Mouse (Mus musculus) regulatory T cell (primary cell): ENCODE data around the gene Kansl1.

ENCODE experiments used
- in situ Hi-C: fragments of 300-600 bp; cut with MboI, MseI; formaldehyde crosslinking; loops from one replicate; pipeline ENCODE4 v1.15.1; 2025; ENCODE audit warnings: high pct_unique_total_duplicates

The Kansl1 gene

DNA sequence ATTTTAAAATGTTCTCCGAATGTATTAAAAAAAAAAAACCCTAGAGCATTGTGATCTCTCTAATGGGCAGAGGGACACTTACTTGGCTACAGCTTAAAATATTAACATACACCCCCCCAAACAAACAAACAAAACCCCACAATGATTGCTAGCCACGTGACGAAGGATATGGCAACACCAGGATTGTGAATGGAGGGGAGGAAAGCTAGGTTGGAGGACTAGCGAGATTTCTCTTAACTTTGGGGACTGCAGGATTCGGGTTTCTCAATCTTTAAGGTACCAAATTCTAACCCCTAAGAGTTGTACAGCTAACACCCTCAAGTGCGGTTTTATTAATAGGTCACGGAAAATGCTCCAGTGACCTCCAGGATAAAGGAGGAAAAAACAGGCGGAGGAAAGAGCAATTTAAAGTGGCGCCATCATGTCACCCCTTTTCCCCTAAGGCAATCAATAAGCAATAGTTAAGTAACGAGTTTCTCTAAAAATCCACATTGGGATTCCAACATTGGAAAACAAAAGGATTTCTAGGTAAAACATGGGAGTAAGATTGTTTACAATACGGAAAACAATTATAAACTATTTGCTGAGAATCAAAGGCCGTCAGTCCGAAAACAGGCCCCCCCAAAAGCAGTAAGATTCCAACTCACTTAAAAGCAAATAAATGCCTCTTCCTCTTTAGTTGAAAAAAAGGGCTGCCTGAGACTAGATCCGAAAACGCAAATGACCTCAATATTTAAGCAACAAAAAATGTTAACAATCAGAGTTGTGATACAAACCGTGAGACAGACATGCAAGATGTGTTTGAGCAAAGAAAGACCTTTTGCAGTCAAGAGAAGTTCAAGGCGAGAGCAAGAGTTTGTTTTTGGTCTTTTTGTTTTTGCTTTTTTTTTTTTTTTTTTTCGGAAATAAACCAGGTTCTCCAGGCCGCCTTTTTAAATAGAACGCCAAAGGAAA is 27.9 kb downstream of the Kansl1 start:
- in situ Hi-C loops, result loop anchor here (10.0 kb wide), 1 partner anchor 76 kb away; no protein-coding TSS in a partner anchor

DNA sequence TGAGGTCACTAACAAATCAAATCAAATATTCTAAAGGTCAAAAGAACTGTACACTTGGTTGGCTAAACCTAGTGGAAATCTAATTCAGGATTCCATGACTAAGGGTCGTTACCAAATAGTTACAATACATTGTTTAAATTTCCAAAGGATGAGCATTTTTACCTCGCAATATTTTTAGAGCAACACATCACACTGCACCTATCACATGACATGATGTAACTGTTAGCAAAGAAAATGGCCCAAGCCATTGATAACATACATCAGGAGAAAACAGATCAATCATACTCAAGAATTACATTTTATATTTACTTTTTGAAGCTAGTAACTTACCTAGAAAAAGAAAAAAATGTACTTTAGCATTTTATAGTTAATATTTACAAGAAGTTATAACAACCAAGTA is 29.0 kb downstream of the Kansl1 start:
- in situ Hi-C loops, result loop anchor here (10.0 kb wide), 1 partner anchor 75 kb away; no protein-coding TSS in a partner anchor

DNA sequence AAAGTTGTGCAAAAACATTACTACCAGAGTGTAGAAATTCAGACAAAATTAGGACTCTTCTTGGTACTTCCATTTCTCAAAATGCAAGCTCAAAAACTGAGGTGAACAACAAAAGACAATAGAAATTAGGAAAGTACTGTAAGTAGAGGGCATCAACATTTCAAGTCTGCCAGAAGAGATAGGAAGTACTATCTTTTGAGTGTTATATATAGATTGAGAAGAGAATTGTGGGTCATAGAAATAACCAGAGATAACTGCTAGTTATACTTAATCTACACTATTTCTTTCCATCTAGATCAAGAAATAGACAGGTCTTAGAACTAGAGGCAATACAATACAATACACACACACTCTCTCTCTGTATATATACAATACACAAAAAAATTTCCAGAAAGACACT is 30.2 kb downstream of the Kansl1 start:
- in situ Hi-C loops, result no loop called here

GRCm38 (mm10) chr11:104436394-104436954 is 32.2 kb downstream of the Kansl1 start:
- in situ Hi-C loops, result no loop called here

DNA sequence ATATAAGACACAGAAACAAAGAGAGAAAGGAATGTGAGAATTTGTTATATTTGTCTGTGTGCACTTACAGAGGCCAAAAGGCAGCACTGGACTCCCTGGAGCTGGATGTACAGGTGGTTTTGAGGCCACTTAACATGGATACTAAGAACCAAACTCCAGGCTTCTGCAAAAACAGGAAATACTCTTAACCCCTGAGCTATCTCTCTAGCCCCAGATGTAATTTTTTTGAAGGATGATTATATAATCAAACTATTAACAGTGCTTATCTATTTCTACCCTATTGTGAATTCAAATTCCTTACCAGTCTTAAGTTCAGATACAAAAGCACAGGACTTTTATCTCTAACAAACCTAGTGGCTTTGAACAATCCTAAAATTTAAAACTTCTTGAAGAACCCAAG is 32.9 kb downstream of the Kansl1 start:
- in situ Hi-C loops, result no loop called here

DNA sequence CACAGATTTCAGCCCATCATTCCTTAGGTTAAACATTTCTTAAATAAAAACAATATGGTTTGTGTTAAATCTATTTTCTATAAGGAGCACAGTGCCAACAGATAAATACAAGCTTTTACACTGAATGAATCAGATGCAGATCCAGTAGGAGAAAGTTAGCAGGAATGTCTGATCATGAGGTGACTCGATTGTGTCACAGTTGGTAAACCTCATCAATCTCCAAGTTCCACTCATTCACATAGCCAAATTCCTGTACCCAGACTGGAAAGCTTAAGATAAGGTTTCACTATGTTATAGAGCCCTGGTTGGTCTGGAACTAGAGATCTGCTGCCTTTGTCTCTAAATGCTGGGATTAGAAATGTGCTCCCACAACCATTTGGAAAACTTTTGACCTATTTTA is 33.5 kb downstream of the Kansl1 start:
- in situ Hi-C loops, result no loop called here

DNA sequence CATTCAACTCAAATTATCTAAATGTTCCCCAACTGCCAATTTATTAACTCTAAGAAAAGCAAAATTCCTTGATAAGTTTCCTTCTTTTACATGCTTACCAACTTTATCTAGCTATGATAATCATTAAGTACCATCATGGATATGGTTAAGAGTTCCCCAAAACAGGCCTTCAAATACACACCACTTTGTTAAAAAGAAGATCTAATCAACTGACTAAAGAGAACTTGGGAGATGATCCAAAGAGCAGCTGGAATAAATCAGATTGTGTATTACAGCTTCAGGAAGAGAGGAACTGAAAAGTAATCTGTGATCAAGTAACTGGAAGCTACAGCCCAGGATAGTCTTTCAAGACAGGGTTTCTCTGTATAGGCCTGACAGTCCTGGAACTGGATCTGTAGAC is 36.4 kb downstream of the Kansl1 start:
- in situ Hi-C loops, result no loop called here

GRCm38 (mm10) chr11:104431807-104432206 is 36.9 kb downstream of the Kansl1 start:
- in situ Hi-C loops, result no loop called here

- in situ Hi-C loops, result no loop called here
Measured at GRCm38 (mm10) chr11:104424727-104425416, 43.8 kb downstream of the Kansl1 start.

GRCm38 (mm10) chr11:104412254-104412653 is 56.4 kb downstream of the Kansl1 start:
- in situ Hi-C loops, result no loop called here

DNA sequence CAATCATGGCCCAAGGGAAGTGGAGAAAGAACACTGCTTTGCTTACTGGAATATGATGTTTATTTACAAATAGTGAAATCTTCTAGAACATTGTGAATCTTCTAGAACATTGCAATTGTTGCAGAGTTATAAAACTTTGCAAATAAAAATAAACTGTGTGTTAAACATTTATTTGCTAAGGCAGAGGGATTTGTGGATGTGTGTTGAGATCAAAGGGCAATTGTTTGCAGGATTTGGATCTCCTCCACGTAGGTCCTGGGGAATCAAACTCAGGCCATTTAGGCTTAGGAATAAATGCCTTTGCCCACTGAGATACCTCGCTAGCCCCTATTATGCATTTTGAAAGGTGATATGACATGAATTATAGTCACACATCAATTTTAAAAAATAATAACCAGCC is 61.3 kb downstream of the Kansl1 start:
- in situ Hi-C loops, result loop anchor here (10.0 kb wide), 1 partner anchor 93 kb away; no protein-coding TSS in a partner anchor

- in situ Hi-C loops, result loop anchor here (10.0 kb wide), 1 partner anchor 86 kb away; no protein-coding TSS in a partner anchor
Measured at GRCm38 (mm10) chr11:104400961-104401360, 67.7 kb downstream of the Kansl1 start.

GRCm38 (mm10) chr11:104399459-104400216 is 69.0 kb downstream of the Kansl1 start:
- in situ Hi-C loops, result loop anchor here (10.0 kb wide), 1 partner anchor 85 kb away; no protein-coding TSS in a partner anchor

DNA sequence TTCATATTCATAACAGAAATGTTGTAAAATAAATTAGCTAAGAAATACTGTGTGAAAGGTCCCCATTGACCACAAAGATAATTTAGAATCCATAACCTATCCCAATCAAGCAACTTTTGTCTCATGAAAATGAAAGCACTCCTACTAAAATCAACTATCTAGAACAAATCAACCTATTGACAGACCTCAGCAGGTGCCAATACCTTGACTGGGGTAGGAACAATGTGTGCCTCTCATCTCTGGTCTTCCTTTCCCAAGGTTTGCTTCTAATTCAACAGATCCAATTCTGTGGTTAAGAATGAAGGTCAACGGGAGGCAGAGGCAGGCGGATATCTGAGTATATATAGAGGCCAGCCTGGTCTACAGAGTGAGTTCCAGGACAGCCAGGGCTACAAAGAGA is 73.0 kb downstream of the Kansl1 start:
- in situ Hi-C loops, result no loop called here

DNA sequence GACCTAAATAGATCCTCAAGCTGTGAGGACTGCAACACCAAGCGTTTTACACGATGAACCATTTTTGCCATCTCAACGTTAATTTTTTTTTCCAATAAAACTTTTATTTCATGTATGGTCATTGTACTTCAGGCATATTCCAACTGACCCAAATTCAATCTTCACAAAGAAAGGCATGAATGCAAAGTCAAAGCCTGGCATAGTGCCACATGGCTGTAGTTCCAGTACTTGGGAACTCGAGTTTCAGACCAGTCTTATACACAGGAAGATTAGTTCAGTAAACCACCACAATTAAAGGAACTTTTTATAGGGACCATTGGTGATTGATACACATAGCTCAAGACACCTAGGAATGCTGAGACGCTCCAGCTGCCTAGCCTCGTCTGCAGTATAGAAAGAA is 75.5 kb downstream of the Kansl1 start:
- in situ Hi-C loops, result no loop called here

DNA sequence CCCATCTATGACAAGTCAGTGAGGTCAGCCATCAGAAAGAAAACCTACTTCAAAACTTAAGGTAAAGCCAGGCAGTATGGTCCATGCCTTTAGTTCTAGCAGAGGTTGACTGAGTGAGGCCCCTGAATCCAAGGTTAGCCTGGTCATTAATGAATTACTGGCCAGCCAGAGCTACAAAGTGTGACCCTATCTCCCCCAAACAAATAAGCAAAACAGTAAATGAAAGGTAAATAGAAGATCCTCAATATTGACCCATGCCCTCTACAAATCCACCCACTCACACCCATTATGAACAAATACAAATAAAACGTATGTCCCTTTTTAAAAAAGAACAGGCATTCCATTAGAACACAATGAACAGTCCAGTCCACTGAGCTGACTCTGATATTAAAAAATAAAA is 76.5 kb downstream of the Kansl1 start:
- in situ Hi-C loops, result no loop called here

DNA sequence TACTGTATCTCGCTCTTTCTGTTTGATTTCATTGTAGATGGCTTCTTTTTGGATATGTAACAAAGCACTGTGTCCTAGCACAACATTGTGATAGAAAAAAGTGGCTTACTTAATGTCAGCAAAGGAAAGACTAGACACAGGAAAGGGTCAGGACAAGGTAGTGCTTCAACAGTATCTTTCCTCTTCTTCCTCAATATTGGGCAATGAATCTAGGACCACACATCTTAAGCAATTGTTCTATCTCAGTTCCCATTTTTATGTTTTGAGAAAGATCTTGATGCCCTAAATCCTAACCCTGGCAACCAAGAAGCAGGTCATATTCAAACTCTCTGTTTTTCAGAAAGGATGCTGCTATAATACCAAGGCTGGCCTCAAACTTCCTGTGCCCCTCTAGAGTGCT is 81.4 kb downstream of the Kansl1 start:
- in situ Hi-C loops, result no loop called here

DNA sequence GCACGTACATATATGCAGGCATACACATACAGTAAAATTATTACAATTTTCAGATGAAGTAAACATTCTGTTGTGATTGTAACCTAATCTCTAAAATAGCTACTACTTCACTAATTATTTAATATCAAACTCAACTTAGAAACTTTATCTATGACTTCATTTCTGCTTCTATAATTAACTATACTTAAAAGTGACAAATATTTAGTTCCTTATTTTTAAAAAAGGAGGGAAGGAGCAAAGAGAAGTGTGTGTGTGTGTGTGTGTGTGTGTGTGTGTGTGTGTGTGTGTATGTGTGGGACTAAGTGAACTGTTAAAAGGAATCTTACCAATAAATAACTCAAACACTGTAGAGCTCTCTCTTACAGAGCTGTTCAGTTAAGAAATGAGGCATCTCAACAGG is 82.1 kb downstream of the Kansl1 start:
- in situ Hi-C loops, result no loop called here

DNA sequence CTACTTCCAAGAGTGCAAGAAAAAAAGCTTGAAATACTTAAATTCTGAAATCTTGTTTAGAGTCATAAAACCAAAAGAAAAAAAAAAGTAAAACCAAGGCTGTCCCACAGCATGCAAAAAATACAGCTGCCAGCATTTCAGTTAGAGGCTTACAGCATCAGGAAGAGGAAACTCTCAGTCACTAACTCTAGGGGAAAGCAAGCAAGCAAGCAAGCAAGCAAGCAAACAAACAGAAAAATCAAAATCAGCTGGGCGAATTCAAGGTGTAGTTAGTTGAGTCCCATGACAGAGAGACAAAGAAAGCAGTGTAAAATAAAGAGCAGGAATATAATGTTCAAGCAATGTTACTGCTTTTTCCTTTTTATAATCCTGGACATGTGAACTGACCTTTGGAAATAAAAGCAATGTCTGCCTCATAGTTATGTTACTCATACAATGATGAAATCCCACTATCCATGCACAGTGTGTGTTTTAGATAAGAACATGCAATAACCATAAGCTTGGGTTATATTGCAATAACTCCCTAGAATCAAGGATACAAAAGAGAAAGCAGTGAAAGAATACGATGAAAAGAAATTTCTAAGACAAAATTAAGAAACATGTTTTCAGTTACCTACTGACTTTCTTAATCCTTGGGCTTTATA is 85.4 kb downstream of the Kansl1 start:
- in situ Hi-C loops, result no loop called here

GRCm38 (mm10) chr11:104381887-104382286 is 86.8 kb downstream of the Kansl1 start:
- in situ Hi-C loops, result no loop called here

GRCm38 (mm10) chr11:104379635-104380034 is 89.0 kb downstream of the Kansl1 start:
- in situ Hi-C loops, result no loop called here
